Mouse (Mus musculus) kidney, postnatal 14 days (tissue): ENCODE measurements around the gene Hoxa7.

Experiments used
- DNase-seq: peaks from one replicate; pipeline ENCODE4 v3.0.0; 2022; ENCODE audit warnings: mixed read lengths

Hoxa7 gene

GRCm38 (mm10) chr6:52211961-52212360 is 9.7 kb downstream of the Hoxa7 start:
- DNase-seq: no peak

- DNase-seq: peak; percentile 92
Observed at GRCm38 (mm10) chr6:52211170-52211935, 10.3 kb downstream of the Hoxa7 start.

GRCm38 (mm10) chr6:52209685-52210046 is 12.0 kb downstream of the Hoxa7 start:
- peak; percentile 30 for DNase-seq

GRCm38 (mm10) chr6:52208868-52209684 is 12.6 kb downstream of the Hoxa7 start:
- DNase-seq: peak; percentile 16

- DNase-seq: peak; percentile 88
Observed at GRCm38 (mm10) chr6:52208072-52208867, 13.4 kb downstream of the Hoxa7 start, which contains the start of gene Hoxa6. Gene Hoxa6, minus strand, starts transcription at chr6:52208722.

- DNase-seq: peak; percentile 5
Observed at GRCm38 (mm10) chr6:52207684-52207976, 14.0 kb downstream of the Hoxa7 start.

GRCm38 (mm10) chr6:52206882-52207683 is 14.6 kb downstream of the Hoxa7 start:
- DNase-seq: no peak

GRCm38 (mm10) chr6:52205638-52206621 is 15.7 kb downstream of the Hoxa7 start:
- no peak for DNase-seq

- no peak for DNase-seq
Observed at GRCm38 (mm10) chr6:52205221-52205620, 16.4 kb downstream of the Hoxa7 start.

GRCm38 (mm10) chr6:52204050-52204752 is 17.5 kb downstream of the Hoxa7 start, which contains the start of gene Hoxa5:
Gene Hoxa5, minus strand, starts transcription at chr6:52204587.
- peak; percentile 94 for DNase-seq

- peak; percentile 60 for DNase-seq
Observed at GRCm38 (mm10) chr6:52203371-52204049, 18.1 kb downstream of the Hoxa7 start.

GRCm38 (mm10) chr6:52203121-52203370 is 18.6 kb downstream of the Hoxa7 start:
- peak; percentile 60 for DNase-seq

GRCm38 (mm10) chr6:52202362-52203120 is 19.1 kb downstream of the Hoxa7 start:
- DNase-seq: no peak

- DNase-seq: no peak
Observed at GRCm38 (mm10) chr6:52201269-52201668, 20.4 kb downstream of the Hoxa7 start.

- no peak for DNase-seq
Observed at GRCm38 (mm10) chr6:52200751-52201250, 20.9 kb downstream of the Hoxa7 start.

GRCm38 (mm10) chr6:52200073-52200750 is 21.4 kb downstream of the Hoxa7 start:
- DNase-seq: no peak

- DNase-seq: peak; percentile 81
Observed at GRCm38 (mm10) chr6:52197271-52197670, 24.4 kb downstream of the Hoxa7 start.

GRCm38 (mm10) chr6:52196811-52197210 is 24.8 kb downstream of the Hoxa7 start:
- peak; percentile 8 for DNase-seq

GRCm38 (mm10) chr6:52194690-52195089 is 27.0 kb downstream of the Hoxa7 start:
- peak; percentile 41 for DNase-seq
